Mouse (Mus musculus) urinary bladder, adult 18-20 months (tissue): Measurements from ENCODE around the gene Tgfa.

Source experiments
- DNase-seq, 2 experiments: peaks; one replicate each; pipeline ENCODE4 v3.0.0; 2022; ENCODE audit warnings: low spot score in 2 of 2, mixed read lengths in 2 of 2

The Tgfa gene

GRCm38 (mm10) chr6:86186106-86186955 lies 8.7 kb upstream of the Tgfa start:
- no peak for DNase-seq

GRCm38 (mm10) chr6:86188741-86189480 lies 6.1 kb upstream of the Tgfa start:
- DNase-seq: no peak

DNA sequence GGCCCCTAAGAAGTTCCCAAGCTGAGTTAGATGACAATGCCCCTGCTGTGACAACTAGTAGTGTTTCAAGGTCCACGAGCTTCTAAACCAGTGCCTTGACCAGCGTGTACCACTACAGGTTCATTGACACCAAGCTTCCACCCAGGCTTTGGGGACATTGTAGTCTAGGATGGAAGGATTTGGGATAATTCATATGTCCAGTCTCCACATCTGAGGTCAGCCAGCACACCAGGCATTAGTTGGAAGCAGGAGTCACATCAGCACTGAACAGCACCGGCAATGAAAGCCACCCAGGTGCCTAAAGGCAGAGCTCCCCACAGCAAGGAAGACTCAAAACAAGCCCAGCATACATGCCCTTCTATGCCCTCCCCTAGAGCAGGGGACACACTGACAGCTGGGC lies 4.4 kb upstream of the Tgfa start:
- no peak for DNase-seq

- no peak for DNase-seq
Observed at GRCm38 (mm10) chr6:86192978-86193377, 2.0 kb upstream of the Tgfa start.

DNA sequence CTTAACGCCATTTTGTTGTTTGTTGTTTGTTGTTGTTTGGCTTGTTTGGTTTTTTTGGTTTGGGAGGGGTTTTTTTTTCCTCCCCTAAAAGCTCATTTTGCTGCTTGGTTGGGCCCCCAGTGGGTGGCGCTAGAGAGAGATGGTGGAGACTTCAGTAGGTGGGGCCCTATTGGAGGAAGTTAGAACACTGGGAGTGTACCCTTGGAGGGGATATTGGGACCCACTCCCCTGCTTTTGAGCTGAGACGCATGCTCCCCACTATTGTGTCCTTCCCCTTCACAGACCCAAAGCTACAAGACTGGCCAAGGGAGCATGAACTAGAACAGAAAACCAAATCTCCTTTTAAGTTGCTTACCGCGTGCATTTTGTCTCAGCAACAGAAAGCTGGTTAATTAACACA lies 1.1 kb upstream of the Tgfa start:
- no peak for DNase-seq

GRCm38 (mm10) chr6:86196034-86196433 lies 1.0 kb downstream of the Tgfa start:
- no peak for DNase-seq

DNA sequence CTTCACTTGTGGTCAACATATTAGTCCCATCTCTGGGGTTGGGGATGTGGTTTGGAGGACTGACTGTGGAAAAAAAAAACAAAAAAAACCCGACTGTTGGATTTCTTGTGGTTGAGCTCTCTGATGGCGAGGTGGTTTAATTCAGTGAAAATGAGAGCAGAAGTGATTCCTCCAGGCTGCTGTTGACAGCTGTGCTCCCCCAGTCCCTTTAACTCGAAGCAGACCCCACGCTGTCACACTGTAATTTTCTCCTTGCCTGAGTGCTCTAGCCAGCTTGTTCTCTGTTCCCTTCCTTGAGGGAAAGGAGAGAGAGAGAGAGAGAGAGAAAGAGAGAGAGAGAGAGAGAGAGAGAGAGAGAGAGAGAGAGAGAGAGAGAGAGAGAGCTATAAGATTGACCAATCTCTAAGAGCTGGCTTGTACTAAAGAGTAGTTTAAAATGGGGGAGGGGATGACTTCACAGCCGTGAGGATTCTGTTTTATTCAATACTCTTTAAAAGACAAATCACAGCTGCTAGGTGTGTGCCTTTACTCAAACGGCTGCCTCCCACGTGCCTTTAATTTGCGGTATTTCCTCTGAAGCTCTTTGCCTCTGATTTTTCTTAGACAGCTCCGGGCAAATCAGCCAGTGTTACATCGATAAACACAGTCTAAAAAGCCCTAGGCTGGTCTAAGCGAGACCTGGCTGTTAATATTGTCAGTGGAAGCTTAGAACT lies 2.3 kb downstream of the Tgfa start:
- DNase-seq: no peak

DNA sequence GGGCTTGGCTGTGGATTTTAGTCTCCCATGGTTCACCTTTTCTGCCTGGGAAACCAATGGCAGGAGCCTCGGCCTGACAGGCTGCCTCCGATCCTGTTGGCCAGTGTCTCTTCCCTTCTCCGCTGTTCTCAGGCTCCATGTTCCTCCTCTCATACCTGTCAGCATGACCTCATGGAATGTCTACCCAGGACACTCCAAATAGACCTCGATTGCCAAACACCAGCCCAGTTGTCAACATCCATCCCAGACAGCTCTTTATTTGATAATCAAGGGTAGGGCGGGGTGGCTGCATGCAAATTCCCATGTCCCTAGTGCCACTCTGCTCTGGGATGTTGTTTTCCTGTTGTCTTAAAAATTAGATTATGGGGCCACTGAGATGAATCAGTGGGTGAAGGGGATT lies 5.9 kb downstream of the Tgfa start:
- DNase-seq: no peak

DNA sequence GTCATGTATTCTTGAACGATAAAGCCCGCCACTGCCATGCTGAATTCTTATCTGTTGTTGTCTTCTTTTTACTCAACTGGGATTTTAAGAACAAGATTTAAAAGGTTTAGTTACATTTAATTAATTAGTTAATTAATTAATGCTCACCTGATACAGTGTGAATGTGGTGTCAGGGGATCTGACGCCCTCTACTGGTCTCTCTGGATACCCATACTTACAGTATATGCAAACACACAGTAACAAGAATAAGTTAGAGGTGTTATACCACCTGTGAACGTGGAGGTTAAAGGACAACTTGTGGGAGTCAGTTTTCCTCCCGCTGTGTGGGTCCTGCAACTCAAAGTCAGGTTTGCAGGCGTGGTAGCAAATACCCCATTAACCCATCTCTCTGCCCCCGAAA lies 8.1 kb downstream of the Tgfa start:
- DNase-seq: no peak

DNA sequence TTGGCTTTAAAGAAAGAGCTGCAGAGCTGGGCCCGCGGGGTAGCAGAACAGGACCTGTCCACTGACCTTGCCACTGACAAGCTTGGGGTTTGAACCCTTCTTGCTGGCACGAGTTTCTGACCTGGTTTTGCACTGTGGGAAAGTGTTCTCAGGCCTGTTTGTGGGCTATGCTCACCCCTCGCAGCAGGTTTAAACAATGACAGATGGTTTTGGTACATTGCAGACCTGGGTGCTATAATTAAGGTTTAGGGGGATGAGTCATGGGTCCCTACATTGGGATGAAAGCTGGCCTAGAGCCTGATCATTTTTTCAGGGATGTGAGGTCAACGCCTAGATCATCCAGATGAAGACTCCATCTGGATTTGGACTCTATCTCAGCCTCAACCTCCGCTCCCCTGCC lies 11.0 kb downstream of the Tgfa start:
- no peak for DNase-seq

DNA sequence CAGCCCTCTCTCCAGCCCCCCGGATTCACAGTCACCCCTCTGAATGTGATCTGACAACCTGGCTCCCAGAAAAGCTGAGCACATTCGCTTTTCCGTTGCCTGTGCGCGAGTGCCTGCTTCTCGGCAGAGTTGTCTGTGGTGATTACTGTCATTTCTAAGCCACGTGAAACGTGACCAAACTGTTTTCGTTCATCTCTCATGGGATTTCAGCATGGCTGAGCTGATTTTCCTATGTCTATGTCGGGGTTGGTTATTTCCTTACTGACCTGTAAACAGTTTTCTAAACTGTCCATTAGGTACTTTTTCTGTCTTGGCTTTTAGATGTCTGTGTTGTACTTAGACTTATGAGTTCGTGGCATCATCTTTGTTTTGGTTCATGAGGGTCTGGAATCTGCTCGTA lies 12.0 kb downstream of the Tgfa start:
- no peak for DNase-seq

GRCm38 (mm10) chr6:86209133-86210016 lies 14.4 kb downstream of the Tgfa start:
- DNase-seq: no peak

DNA sequence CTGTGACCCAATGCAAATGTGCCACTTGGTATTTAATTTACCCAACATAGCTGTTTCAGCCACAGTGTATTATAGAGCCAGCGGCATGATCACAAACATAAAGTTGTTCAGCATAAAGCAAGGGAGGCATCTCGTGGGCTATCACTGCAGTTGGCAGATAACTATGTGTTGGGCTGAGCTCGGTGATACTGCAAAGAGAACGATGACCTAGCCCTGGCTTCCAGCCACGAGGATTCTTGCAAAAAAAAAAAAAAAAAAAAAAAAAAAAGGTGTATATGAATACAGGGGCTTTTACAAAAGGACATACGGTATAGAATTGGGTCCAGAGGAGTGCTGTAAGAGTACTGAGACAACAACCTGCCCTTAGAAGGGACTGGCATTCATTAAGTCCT lies 15.0 kb downstream of the Tgfa start:
- DNase-seq: no peak

DNA sequence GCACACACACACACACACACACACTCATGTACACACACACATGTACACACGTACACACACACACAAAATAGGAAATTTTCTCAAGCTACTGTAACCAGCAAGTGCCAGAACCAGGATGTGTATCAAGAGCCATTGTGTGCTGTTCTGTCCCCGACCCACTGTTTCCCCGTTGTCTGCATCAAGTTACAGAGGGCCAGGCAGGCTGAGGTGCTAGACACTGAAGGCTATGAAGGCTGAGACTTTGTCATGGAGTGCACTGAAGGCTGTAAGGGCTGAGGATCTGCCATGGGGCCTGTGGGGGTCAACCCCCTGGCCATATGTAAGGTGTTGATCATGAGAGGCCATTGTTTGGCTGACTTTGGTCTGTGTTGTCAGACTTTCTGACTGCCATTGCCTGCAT lies 15.6 kb downstream of the Tgfa start:
- DNase-seq: no peak

- DNase-seq: no peak
Observed at GRCm38 (mm10) chr6:86211081-86211763, 16.2 kb downstream of the Tgfa start.

DNA sequence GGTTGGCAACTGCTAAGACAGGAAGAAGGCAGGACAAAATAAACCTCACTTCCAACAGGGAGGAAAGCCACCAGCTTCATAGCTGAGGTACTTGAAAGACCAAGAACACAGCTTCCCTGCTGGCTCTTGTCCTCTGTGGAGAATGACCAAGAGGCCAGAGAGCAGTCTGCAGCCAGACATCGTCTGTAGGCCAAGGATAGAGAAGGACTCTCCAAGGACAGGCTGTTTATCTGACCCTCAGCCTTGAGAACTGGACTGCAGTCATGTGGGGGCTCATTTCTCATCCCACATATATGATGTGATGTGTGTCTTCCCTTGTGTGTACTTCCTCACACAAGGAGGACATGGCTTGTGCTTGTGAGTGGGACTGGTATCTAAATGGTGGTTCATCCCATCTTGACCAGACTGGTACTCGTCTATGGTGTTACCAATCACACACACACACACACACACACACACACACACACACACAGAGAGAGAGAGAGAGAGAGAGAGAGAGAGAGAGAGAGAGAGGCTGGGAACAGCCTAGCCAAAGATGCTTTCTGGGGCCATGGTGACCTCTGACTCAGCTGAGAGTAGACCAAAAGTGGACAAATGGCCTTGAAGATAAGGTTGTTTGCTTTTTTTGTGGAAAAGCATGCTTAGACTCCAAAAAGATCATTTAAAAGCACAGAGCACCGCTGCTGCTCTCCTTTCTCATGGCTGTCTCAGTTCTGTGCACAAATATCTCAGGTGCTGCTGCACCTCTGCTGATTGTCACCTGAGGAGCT lies 18.0 kb downstream of the Tgfa start:
- no peak for DNase-seq

DNA sequence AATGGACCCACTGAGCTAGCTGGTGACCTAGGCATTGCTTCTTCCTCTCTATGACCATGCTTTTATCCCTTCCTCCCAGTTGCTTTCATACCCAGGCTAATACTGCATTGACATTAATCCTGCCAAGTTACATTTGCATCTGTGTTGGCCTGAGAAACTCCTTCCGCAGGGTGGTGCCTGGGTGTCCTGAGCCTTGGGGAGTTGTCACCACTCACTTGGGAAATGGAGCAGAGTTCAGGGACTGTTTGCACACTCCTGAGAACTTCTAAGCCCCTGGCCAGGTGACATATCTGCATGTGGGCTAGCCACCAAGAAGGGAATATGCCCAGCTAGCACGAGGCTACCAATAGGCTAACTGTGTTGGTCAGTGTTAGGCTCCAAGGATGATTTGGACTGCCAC lies 23.0 kb downstream of the Tgfa start:
- DNase-seq: no peak

- DNase-seq: no peak
Observed at GRCm38 (mm10) chr6:86218739-86219138, 23.7 kb downstream of the Tgfa start.

- peak; percentile 48 to 77 for DNase-seq
Observed at GRCm38 (mm10) chr6:86219494-86219893, 24.5 kb downstream of the Tgfa start.

- no peak for DNase-seq
Observed at GRCm38 (mm10) chr6:86220171-86220570, 25.1 kb downstream of the Tgfa start.
